Mouse (Mus musculus) spleen, postnatal 10 days (tissue): ENCODE data around the gene Scaf4.

ENCODE experiments used
- DNase-seq, 2 experiments: peaks; one replicate each; pipeline ENCODE4 v3.0.0; 2021 to 2022; ENCODE audit warnings: low spot score in 2 of 2

The Scaf4 gene

GRCm38 (mm10) chr16:90203226-90203962 lies 80.9 kb downstream of the Scaf4 start:
- no peak for DNase-seq

- no peak for DNase-seq
Observed at GRCm38 (mm10) chr16:90202140-90202539, 82.2 kb downstream of the Scaf4 start.

GRCm38 (mm10) chr16:90199174-90199573 lies 85.1 kb downstream of the Scaf4 start:
- no peak for DNase-seq

- no peak for DNase-seq
Observed at GRCm38 (mm10) chr16:90198626-90199025, 85.7 kb downstream of the Scaf4 start.

GRCm38 (mm10) chr16:90197337-90197973 lies 86.8 kb downstream of the Scaf4 start:
- DNase-seq = peak; percentile 80 to 86

GRCm38 (mm10) chr16:90196688-90197240 lies 87.5 kb downstream of the Scaf4 start:
- no peak for DNase-seq

- DNase-seq = no peak
Observed at GRCm38 (mm10) chr16:90193719-90194118, 90.6 kb downstream of the Scaf4 start.

- DNase-seq = no peak
Observed at GRCm38 (mm10) chr16:90191289-90191688, 93.0 kb downstream of the Scaf4 start.

- peak in 1 of 2 experiments; percentile 45 for DNase-seq
Observed at GRCm38 (mm10) chr16:90187453-90187852, 96.8 kb downstream of the Scaf4 start.

- peak; percentile 57 to 86 for DNase-seq
Observed at GRCm38 (mm10) chr16:90185928-90186588, 98.2 kb downstream of the Scaf4 start.

GRCm38 (mm10) chr16:90184135-90184534 lies 100.2 kb downstream of the Scaf4 start:
- no peak for DNase-seq

- DNase-seq = no peak
Observed at GRCm38 (mm10) chr16:90181673-90182072, 102.6 kb downstream of the Scaf4 start.

- no peak for DNase-seq
Observed at GRCm38 (mm10) chr16:90180975-90181374, 103.3 kb downstream of the Scaf4 start.

GRCm38 (mm10) chr16:90179892-90180291 lies 104.4 kb downstream of the Scaf4 start:
- DNase-seq = no peak

- DNase-seq = no peak
Observed at GRCm38 (mm10) chr16:90178404-90178803, 105.9 kb downstream of the Scaf4 start.

GRCm38 (mm10) chr16:90177425-90177824 lies 106.9 kb downstream of the Scaf4 start:
- DNase-seq = peak in 1 of 2 experiments; percentile 39

GRCm38 (mm10) chr16:90176472-90176871 lies 107.8 kb downstream of the Scaf4 start:
- no peak for DNase-seq
